ENCODE assay signal across 10 mouse cellular contexts in the genomic region with DNA sequence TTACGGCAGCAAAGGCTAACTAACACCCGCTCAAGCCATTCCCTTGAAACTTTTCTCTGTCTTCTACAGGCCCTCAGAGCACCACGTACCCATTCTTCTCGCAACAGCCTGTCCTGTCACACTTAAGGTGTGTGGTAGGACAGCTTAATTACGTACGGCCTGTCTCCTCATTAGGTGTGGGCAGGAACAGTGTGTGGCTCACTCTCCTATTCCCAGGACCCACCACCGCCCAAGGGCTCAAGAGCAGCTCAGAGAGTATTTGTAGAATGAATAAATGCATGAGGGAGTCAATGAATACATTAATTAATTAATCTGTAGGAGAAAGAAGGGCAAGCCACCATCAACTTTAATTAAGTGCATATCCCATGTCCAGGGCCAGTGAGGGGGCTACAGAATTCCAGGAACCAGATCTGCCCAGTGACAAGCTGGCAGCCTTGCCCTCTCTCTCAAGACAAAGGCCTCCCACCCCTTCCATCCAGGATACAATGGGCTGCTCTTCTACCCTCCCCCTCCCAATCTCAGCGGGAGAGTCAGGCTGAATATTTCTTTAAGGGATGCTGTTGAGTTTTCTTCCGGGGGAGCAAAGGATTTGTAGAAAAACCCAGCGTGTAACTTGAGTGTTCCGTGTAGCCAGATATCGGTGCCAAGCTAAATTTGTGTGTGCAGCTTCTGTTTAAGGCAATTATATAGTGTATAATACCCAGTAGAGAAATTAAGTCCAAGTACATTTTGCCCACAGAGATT.
A peak's percentile ranks its signal among the peaks of the same experiment; 100 is the strongest.
DNase-seq lines count a peak whose midpoint lies in the region; ATAC-seq and TF ChIP-seq lines count a peak whose summit lies in the region.
"Had no signal": no experiment of that assay in that cellular context is flagged by ENCODE, and none has a peak within 500 bp of the region (broad histone marks: within the 10 kb centered on the region; RNA-seq: fewer than 3 reads in every experiment).

No protein-coding gene starts in this region.

- peaks cover 30% of the 10 kb centered on the region for H3K27me3 ChIP-seq in forebrain, embryonic 12.5 days
- no peaks in the 10 kb centered on the region for H3K27me3 ChIP-seq in stomach, postnatal 0 days (ENCODE audit: control insufficient read depth, insufficient read depth, low read length)
- no peaks in the 10 kb centered on the region for H3K27me3 ChIP-seq in intestine, embryonic 15.5 days (replicated peaks)

- peak; percentile 89 for ATAC-seq in forebrain, embryonic 12.5 days (ENCODE audit: low FRiP score)
- ATAC-seq in stomach, postnatal 0 days (ENCODE audit: low FRiP score, low TSS enrichment), result no peak
- ATAC-seq in intestine, embryonic 15.5 days, result no peak
- no peak for ATAC-seq in megakaryocyte, adult 5-6 weeks (ENCODE audit: poor library complexity, severe bottlenecking)

- peak overlapping the region; percentile 53 for H3K4me2 ChIP-seq in forebrain, embryonic 12.5 days
- peak overlapping the region; percentile 59; the same call in 1 of the 2 replicates for H3K4me2 ChIP-seq in stomach, postnatal 0 days (replicated peaks; ENCODE audit: low read depth)
- no peak overlapping the region for H3K4me2 ChIP-seq in intestine, embryonic 15.5 days (replicated peaks)

- DNase-seq in kidney, postnatal 4 days, result peak; percentile 28 to 49
- DNase-seq in kidney, postnatal 25 days, result no peak
- DNase-seq in mesoderm, embryonic 11.5 days (ENCODE audit: low read depth, low spot score), result peak; percentile 74
- DNase-seq in stomach, postnatal 0 days (ENCODE audit: low spot score), result no peak
- DNase-seq in lung, postnatal 4 days, result no peak

- no peaks in the 10 kb centered on the region for H3K36me3 ChIP-seq in forebrain, embryonic 12.5 days (replicated peaks)
- no peaks in the 10 kb centered on the region for H3K36me3 ChIP-seq in stomach, postnatal 0 days (ENCODE audit: control insufficient read depth, insufficient read depth, low read length)
- H3K36me3 ChIP-seq in intestine, embryonic 15.5 days, result no peaks in the 10 kb centered on the region
- H3K36me3 ChIP-seq: G1E; liver, embryonic 15.5 days had no signal

- H3K27ac ChIP-seq in forebrain, embryonic 12.5 days, result peak overlapping the region; percentile 59
- no peak overlapping the region for H3K27ac ChIP-seq in stomach, postnatal 0 days (replicated peaks)
- H3K27ac ChIP-seq in intestine, embryonic 15.5 days, result no peak overlapping the region
- H3K27ac ChIP-seq: liver, embryonic 15.5 days had no signal

- H3K9ac ChIP-seq in forebrain, embryonic 12.5 days, result no peak overlapping the region
- H3K9ac ChIP-seq in stomach, postnatal 0 days (ENCODE audit: low read length), result no peak overlapping the region
- H3K9ac ChIP-seq in intestine, embryonic 15.5 days, result no peak overlapping the region
- H3K9ac ChIP-seq: liver, embryonic 15.5 days had no signal

- TF ChIP-seq CTCF in stomach, postnatal 0 days (IDR thresholded peaks at IDR 0.05; ENCODE audit: low read depth), result no peak

- no peak for TF ChIP-seq EP300 in stomach, postnatal 0 days (optimal IDR thresholded peaks at IDR 0.05)

- 17% methylated on average over 12 of the region's 12 CpGs for WGBS in forebrain, embryonic 12.5 days
- WGBS in stomach, postnatal 0 days, result 59% methylated on average over 12 of the region's 12 CpGs
- WGBS in intestine, embryonic 15.5 days, result 58% methylated on average over 12 of the region's 12 CpGs

- H3K4me1 ChIP-seq in forebrain, embryonic 12.5 days, result peaks cover 47% of the 10 kb centered on the region
- no peaks in the 10 kb centered on the region for H3K4me1 ChIP-seq in stomach, postnatal 0 days (replicated peaks; ENCODE audit: control insufficient read depth, insufficient read depth)
- peaks cover 15% of the 10 kb centered on the region for H3K4me1 ChIP-seq in intestine, embryonic 15.5 days (replicated peaks)
- H3K4me1 ChIP-seq: liver, embryonic 15.5 days had no signal

- no peaks in the 10 kb centered on the region for H3K9me3 ChIP-seq in forebrain, embryonic 12.5 days
- H3K9me3 ChIP-seq in stomach, postnatal 0 days (ENCODE audit: control insufficient read depth, low read length), result no peaks in the 10 kb centered on the region
- H3K9me3 ChIP-seq in intestine, embryonic 15.5 days, result no peaks in the 10 kb centered on the region
- H3K9me3 ChIP-seq: liver, embryonic 15.5 days had no signal

- no peak overlapping the region for H3K4me3 ChIP-seq in forebrain, embryonic 12.5 days (replicated peaks)
- H3K4me3 ChIP-seq in stomach, postnatal 0 days (ENCODE audit: low read depth, low read length), result no peak overlapping the region
- H3K4me3 ChIP-seq in intestine, embryonic 15.5 days (replicated peaks), result no peak overlapping the region
- H3K4me3 ChIP-seq: liver, embryonic 15.5 days had no signal

Comparison
In these comparisons a context has a peak if more than half of its experiments do, and no peak if none do; other contexts are left out.
1. DNase-seq: peak in kidney, postnatal 4 days (2 of 2) and mesoderm, embryonic 11.5 days (single experiment); none in kidney, postnatal 25 days (0 of 2), stomach, postnatal 0 days (single experiment) and lung, postnatal 4 days (0 of 2).